Mouse (Mus musculus): Measurements from ENCODE around the gene Asb9.

Asb9 gene

GRCm38 (mm10) chrX:164505709-164506498, at the start of gene Asb9:
Asb9 (plus strand) TSS chrX:164506327.
- no peak for DNase-seq

- DNase-seq = no peak
Measured at GRCm38 (mm10) chrX:164459205-164459878, 46.8 kb upstream of the Asb9 start.

GRCm38 (mm10) chrX:164502258-164502657, 3.9 kb upstream of the Asb9 start:
- no peak for DNase-seq

GRCm38 (mm10) chrX:164507068-164507467, 941 bp downstream of the Asb9 start:
- DNase-seq = no peak

GRCm38 (mm10) chrX:164508728-164509127, 2.6 kb downstream of the Asb9 start:
- peak; percentile 0 for DNase-seq

GRCm38 (mm10) chrX:164522138-164522537, 16.0 kb downstream of the Asb9 start:
- DNase-seq = no peak

GRCm38 (mm10) chrX:164526566-164526965, 20.4 kb downstream of the Asb9 start:
- DNase-seq = no peak

GRCm38 (mm10) chrX:164541436-164542317, 35.5 kb downstream of the Asb9 start:
- peak; percentile 5 for DNase-seq

GRCm38 (mm10) chrX:164570195-164570594, 64.1 kb downstream of the Asb9 start:
- DNase-seq = no peak

- no peak for DNase-seq
Measured at GRCm38 (mm10) chrX:164576967-164577366, 70.8 kb downstream of the Asb9 start.
